Mouse (Mus musculus): ENCODE results near the gene Trmt1l.

Gene Trmt1l

DNA sequence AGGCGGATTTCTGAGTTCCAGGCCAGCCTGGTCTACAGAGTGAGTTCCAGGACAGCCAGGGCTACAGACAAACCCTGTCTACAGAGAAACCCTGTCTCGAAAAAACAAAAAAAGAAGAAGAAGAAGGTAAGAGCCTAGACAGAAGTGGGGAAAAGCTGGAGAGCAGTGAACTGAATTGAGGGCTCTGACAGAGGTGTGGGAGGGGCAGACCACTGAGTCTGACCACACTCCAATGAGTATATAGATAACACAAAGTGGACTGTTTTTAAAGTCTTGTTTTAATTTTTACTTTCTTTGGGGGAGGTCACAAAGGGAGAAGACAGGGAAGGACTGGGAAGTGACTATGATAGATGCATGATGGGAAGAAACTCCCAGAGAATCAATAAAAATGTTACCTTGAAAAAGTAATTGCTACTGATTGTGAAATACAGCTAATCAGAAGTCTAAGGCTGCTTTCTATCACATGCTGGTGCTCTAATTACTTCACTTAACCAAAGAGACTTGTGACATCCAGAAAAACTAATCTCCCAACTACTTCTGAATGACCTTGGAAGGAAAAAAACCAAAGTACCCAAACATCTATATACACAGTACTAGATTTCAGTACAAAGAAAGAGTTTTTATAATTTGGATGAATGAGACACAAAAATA is 67.4 kb downstream of the Trmt1l start:
- no peak for DNase-seq

DNA sequence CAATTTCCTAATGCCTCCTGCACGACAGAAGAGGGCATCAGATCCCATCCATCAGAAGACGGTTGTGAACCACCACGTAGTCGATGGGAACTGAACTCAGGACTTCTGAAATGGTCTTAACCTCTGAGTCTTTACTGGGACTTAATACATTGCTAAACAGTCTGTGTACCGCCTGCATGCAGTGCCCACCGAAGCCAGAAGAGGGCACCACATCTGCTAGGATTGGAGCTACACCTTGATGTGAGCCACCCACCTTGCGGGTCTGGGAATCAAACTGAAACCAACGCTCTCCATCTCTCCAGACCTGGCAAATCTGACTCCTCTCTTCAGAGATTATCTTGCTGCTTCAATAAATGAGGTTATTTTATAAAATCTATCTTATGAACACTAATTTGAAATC is 68.7 kb downstream of the Trmt1l start:
- DNase-seq: peak; percentile 57

DNA sequence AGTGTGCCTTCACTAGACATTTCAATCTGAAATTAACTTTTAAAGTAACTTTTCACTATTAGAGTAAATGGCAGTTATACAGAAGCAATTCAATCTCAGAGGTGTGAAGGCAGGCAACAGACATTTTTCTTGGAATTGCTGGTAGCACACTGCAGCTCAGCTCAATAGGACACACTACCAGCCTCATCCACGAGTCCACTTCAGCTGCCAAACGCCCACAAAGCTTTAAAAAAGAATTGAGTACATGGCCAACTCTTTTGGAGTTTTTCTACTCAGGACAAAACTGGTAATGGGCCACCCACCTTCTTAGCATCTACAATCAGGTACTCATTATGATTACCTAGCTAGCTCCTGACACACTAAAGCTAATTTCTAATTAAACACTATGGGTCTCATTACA is 69.6 kb downstream of the Trmt1l start:
- DNase-seq: no peak

DNA sequence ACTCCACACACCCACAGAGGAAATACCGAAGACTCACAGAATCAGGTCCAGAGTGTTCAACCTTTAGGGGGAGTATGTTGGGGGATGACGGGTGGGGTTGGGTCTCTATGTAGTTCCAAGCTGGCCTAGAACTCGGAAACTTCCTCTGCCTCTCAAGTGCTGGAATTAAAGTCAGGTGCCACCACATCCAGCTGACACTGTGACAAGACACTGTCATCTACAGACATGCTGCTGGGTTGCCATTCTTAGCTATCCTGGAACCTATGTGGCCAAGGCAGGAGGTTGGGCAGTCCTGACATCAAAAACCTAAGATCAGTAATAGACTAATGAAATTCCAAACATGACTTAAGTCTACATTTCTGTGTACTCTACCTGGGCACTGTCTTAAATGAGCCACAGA is 70.0 kb downstream of the Trmt1l start:
- DNase-seq: no peak

DNA sequence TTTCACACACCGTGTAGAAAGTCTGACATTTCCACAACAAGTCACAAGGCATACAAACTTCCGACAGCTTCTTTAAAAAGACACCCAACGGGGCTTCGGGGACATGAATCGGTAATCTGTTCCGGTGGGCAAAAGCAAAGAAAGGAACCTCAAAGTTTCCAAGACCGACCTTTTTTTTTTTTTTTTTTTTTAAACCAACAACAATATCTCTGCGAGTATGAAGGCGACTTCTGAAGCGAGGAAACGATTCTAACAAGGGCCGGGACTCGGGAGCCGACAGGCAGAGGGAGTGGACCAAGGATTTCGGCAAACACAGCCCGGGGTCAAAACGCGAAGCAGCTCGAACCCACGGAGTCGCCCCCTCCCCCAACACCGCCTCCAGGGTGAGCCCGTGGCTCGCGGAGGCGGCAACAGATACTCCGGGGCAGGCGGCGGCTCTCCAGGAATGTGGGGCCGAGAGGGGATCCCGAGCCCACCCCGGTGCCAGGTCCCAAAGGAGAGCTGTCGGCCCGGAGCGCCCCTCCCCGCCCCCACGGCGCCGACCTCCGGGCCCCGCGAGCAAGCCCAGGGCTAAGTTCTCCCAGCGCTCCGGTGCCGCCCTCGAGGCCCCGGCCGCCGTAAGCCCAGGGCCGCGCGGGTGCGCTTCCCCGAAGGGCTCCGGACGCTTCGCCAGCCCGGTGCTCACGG is 71.6 kb downstream of the Trmt1l start:
- DNase-seq: peak; percentile 51

DNA sequence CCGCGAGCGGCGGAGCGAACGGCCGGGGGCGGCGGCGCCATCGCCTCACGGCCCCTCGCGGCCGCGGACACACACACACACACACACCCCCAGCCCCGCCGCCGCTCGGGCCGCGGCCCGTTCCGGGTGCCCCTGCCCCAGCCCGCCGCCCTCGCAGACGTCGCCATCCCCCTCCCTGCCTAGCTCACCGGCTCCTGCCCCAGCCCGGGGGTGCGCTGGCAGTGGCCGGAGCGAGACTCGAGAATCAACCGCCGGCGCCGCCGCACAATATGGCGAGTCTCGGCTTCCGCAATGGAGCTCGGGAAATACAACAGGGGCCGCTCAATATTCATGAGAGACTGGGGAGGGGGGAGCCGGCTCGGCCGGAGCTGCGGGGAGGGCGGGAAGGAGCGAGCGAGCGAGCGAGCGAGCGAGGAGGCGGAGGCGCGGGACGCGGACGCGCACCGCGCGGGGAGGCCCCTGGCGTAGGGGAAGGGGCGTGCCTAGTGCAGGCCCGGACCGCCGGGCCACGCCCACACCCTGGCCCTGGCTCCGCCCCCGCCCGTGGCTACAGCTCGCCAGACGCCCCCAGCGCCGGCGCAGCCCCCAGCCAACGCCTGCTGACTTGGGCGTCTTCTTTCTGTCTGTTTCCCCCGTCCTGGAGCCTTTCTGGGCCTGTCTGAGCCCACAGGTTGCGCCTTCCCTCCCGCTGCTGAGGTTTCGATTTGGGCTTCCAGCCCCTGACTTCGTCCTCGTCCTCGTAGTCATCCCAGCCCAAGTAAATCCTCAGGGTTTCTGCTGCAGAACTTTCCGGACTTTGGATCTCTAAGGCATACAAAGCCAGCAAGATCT is 72.4 kb downstream of the Trmt1l start, which contains the start of gene Rnf2:
TSS of gene Rnf2 (minus strand) at position 425 of the 831 bp plus-strand sequence.
- peak; percentile 93 for DNase-seq
